Mouse (Mus musculus): Measurements from ENCODE around the gene Hsd3b1. TPM values are rescaled to one million over a fixed set of nuclear protein-coding genes. Genes with fewer than 3 reads are reported as not detected.

Gene Hsd3b1
- 22.8 and 43.8 TPM in 2 replicates for polyA plus RNA-seq (2015; fragmentation: Nextera tagmentation; extraction: Ambion mirVana)

GRCm38 (mm10) chr3:98859576-98859975 lies at the start of gene Hsd3b1:
Hsd3b1 (minus strand) TSS chr3:98859794.
- 87% methylated on average over 3 of the region's 3 CpGs for WGBS
- Histone ChIP-seq H3K27ac (ENCODE audit: low read length) (no peak within 1 kb of the TSS), H3K27me3 (ENCODE audit: insufficient read depth, low read length) (no peaks in the 10 kb centered on the region), H3K9me3 (ENCODE audit: low read length) (no peaks in the 10 kb centered on the region), H3K4me3 (ENCODE audit: low read length) (no peak within 1 kb of the TSS), H3K36me3 (ENCODE audit: insufficient read depth, low read length) (no peaks in the 10 kb centered on the region), H3K4me2 (replicated peaks; ENCODE audit: low read depth, low read length) (no peak within 1 kb of the TSS), H3K4me1 (ENCODE audit: insufficient read depth, low read length) (no peaks in the 10 kb centered on the region), H3K9ac (replicated peaks; ENCODE audit: low read length) (no peak within 1 kb of the TSS)
- no peak for ATAC-seq (ENCODE audit: low FRiP score, low TSS enrichment)

DNA sequence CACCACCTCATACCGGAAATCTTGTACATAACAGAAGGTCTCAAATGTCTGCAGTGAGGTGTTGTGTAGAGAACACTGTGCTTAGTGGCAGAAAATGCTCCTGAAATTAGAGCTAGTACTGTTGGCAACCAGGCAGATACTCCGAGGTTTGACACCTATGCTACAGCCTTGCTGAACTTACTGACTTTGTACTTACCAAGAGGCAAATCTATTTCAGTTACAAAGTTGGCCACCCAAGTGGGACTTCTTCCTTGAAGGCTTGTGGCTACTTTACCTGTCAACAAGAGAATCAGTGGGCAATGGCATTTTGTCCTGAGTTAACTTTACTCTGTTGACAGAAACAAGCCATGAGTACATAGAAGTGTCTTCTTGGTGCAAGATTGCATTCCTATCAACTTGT lies 38.0 kb upstream of the Hsd3b1 start:
- H3K36me3 ChIP-seq (ENCODE audit: insufficient read depth, low read length) = no peaks in the 10 kb centered on the region
- H3K27me3 ChIP-seq (ENCODE audit: insufficient read depth, low read length) = no peaks in the 10 kb centered on the region
- H3K9me3 ChIP-seq (ENCODE audit: low read length) = no peaks in the 10 kb centered on the region
- no peak overlapping the region for H3K9ac ChIP-seq (replicated peaks; ENCODE audit: low read length)
- ATAC-seq (ENCODE audit: low FRiP score, low TSS enrichment) = no peak
- no peak overlapping the region for H3K4me3 ChIP-seq (ENCODE audit: low read length)
- H3K4me2 ChIP-seq (replicated peaks; ENCODE audit: low read depth, low read length) = no peak overlapping the region
- no peak overlapping the region for H3K27ac ChIP-seq (ENCODE audit: low read length)
- WGBS = 80% methylated on average over 2 of the region's 2 CpGs
- H3K4me1 ChIP-seq (ENCODE audit: insufficient read depth, low read length) = peaks cover 7% of the 10 kb centered on the region; the same call in 1 of the 2 replicates

GRCm38 (mm10) chr3:98895071-98895601 lies 35.5 kb upstream of the Hsd3b1 start:
- peaks cover 7% of the 10 kb centered on the region; the same call in 1 of the 2 replicates for H3K4me1 ChIP-seq (ENCODE audit: insufficient read depth, low read length)
- no peaks in the 10 kb centered on the region for H3K36me3 ChIP-seq (ENCODE audit: insufficient read depth, low read length)
- no peak overlapping the region for H3K4me3 ChIP-seq (ENCODE audit: low read length)
- WGBS = 40% methylated on average over 10 of the region's 10 CpGs
- H3K9me3 ChIP-seq (ENCODE audit: low read length) = no peaks in the 10 kb centered on the region
- peak overlapping the region; percentile 53 for H3K27ac ChIP-seq (ENCODE audit: low read length)
- no peaks in the 10 kb centered on the region for H3K27me3 ChIP-seq (ENCODE audit: insufficient read depth, low read length)
- no peak overlapping the region; the same call in 1 of the 2 replicates for H3K9ac ChIP-seq (replicated peaks; ENCODE audit: low read length)
- peak; percentile 69 for ATAC-seq (ENCODE audit: low FRiP score, low TSS enrichment)
- 0 out of 2 replicates have a peak overlapping the region, but pooled peaks have one; percentile 16 for H3K4me2 ChIP-seq (replicated peaks; ENCODE audit: low read depth, low read length)

GRCm38 (mm10) chr3:98893057-98893772 lies 33.6 kb upstream of the Hsd3b1 start, which contains the start of gene Hao2:
Hao2 (minus strand) TSS chr3:98893239.
- H3K36me3 ChIP-seq (ENCODE audit: insufficient read depth, low read length) = no peaks in the 10 kb centered on the region
- H3K4me1 ChIP-seq (ENCODE audit: insufficient read depth, low read length) = peaks cover 7% of the 10 kb centered on the region; the same call in 1 of the 2 replicates
- H3K27me3 ChIP-seq (ENCODE audit: insufficient read depth, low read length) = no peaks in the 10 kb centered on the region
- no peaks in the 10 kb centered on the region for H3K9me3 ChIP-seq (ENCODE audit: low read length)
- 0 out of 2 replicates have a peak within 1 kb of the TSS, but pooled peaks have one; percentile 2 for H3K4me3 ChIP-seq (ENCODE audit: low read length)
- WGBS = 52% methylated on average over 3 of the region's 3 CpGs
- peak; percentile 80 for ATAC-seq (ENCODE audit: low FRiP score, low TSS enrichment)
- H3K9ac ChIP-seq (replicated peaks; ENCODE audit: low read length) = no peak within 1 kb of the TSS
- H3K27ac ChIP-seq (ENCODE audit: low read length) = peak within 1 kb of the TSS; percentile 90
- peak within 1 kb of the TSS; percentile 14; the same call in 1 of the 2 replicates for H3K4me2 ChIP-seq (replicated peaks; ENCODE audit: low read depth, low read length)

- Histone ChIP-seq H3K36me3 (ENCODE audit: insufficient read depth, low read length) (no peaks in the 10 kb centered on the region), H3K27ac (ENCODE audit: low read length) (no peak overlapping the region), H3K4me2 (replicated peaks; ENCODE audit: low read depth, low read length) (no peak overlapping the region), H3K9ac (replicated peaks; ENCODE audit: low read length) (no peak overlapping the region), H3K4me3 (ENCODE audit: low read length) (no peak overlapping the region), H3K4me1 (ENCODE audit: insufficient read depth, low read length) (peaks cover 7% of the 10 kb centered on the region; the same call in 1 of the 2 replicates), H3K9me3 (ENCODE audit: low read length) (no peaks in the 10 kb centered on the region), H3K27me3 (ENCODE audit: insufficient read depth, low read length) (no peaks in the 10 kb centered on the region)
- no peak for ATAC-seq (ENCODE audit: low FRiP score, low TSS enrichment)
- 90% methylated on average over 4 of the region's 4 CpGs for WGBS
Observed at GRCm38 (mm10) chr3:98890430-98890829, 30.8 kb upstream of the Hsd3b1 start.

DNA sequence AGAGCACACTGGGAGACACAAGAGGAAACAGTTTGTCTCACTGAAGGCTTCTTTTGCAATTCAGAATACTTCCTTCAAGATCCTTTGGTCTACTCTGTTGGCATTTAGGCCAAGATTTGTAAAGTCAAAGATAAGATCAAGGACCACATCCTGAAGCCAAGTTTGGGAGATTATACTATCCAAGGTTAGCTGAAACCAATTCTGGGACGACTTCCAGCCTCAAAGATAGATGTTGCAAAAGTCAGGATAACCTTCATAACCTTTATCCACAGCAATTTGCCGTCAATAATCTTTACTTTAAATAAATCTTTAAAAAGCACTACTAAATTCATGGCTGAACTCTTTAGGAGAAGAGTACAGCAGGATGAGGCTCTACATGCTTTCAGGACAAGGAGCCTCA lies 28.6 kb upstream of the Hsd3b1 start:
- ATAC-seq (ENCODE audit: low FRiP score, low TSS enrichment) = no peak
- Histone ChIP-seq H3K27me3 (ENCODE audit: insufficient read depth, low read length) (no peaks in the 10 kb centered on the region), H3K9me3 (ENCODE audit: low read length) (no peaks in the 10 kb centered on the region), H3K9ac (replicated peaks; ENCODE audit: low read length) (no peak overlapping the region), H3K4me2 (replicated peaks; ENCODE audit: low read depth, low read length) (no peak overlapping the region), H3K36me3 (ENCODE audit: insufficient read depth, low read length) (no peaks in the 10 kb centered on the region), H3K4me3 (ENCODE audit: low read length) (no peak overlapping the region), H3K27ac (ENCODE audit: low read length) (no peak overlapping the region), H3K4me1 (ENCODE audit: insufficient read depth, low read length) (no peaks in the 10 kb centered on the region)
- WGBS = 68% methylated on average over 2 of the region's 2 CpGs

DNA sequence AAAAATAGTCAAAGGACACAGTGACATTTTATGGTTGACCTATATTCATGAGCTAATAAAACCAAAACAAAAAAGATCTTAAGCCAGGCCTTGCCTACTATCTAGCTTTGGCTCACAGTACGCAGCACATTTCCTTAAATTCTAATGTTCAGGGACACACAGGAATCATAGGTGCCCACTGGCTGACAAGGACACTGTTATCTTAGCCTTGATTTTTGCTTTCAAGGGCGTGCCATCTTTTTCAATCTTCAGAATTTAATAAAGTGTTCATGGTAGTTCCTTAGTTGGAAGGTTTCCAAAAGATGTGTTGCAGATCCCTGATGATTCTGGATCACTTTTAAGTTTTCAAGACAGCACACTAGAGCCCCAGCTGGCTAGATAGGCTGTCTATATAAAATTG lies 21.2 kb upstream of the Hsd3b1 start:
- 79% methylated on average over 2 of the region's 2 CpGs for WGBS
- H3K9ac ChIP-seq (replicated peaks; ENCODE audit: low read length) = no peak overlapping the region
- no peak for ATAC-seq (ENCODE audit: low FRiP score, low TSS enrichment)
- H3K27me3 ChIP-seq (ENCODE audit: insufficient read depth, low read length) = no peaks in the 10 kb centered on the region
- no peak overlapping the region for H3K4me2 ChIP-seq (replicated peaks; ENCODE audit: low read depth, low read length)
- no peaks in the 10 kb centered on the region for H3K4me1 ChIP-seq (ENCODE audit: insufficient read depth, low read length)
- H3K27ac ChIP-seq (ENCODE audit: low read length) = no peak overlapping the region
- H3K4me3 ChIP-seq (ENCODE audit: low read length) = no peak overlapping the region
- H3K9me3 ChIP-seq (ENCODE audit: low read length) = no peaks in the 10 kb centered on the region
- no peaks in the 10 kb centered on the region for H3K36me3 ChIP-seq (ENCODE audit: insufficient read depth, low read length)

DNA sequence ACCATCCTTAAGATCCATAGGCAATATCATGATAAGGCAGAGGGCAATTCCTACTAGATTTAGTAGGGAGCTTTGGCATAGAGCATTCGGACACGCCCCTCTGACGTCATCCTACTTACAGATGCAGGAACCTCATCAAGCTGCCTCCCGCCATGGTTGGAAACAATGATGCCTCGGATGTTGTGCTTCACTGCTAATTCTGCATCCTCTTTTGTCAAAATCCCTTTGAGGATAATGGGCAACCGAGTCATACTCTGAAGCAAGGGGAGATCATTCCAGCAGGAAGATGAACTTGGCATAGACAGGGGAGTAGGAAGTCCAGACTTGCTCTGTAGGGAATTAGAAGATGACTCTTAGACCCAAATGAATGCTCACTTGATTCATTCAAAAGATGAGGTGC lies 20.6 kb upstream of the Hsd3b1 start:
- no peak for ATAC-seq (ENCODE audit: low FRiP score, low TSS enrichment)
- 78% methylated on average over 6 of the region's 6 CpGs for WGBS
- H3K4me1 ChIP-seq (ENCODE audit: insufficient read depth, low read length) = no peaks in the 10 kb centered on the region
- no peak overlapping the region for H3K4me3 ChIP-seq (ENCODE audit: low read length)
- no peaks in the 10 kb centered on the region for H3K36me3 ChIP-seq (ENCODE audit: insufficient read depth, low read length)
- H3K4me2 ChIP-seq (replicated peaks; ENCODE audit: low read depth, low read length) = no peak overlapping the region
- H3K9me3 ChIP-seq (ENCODE audit: low read length) = no peaks in the 10 kb centered on the region
- no peak overlapping the region for H3K9ac ChIP-seq (replicated peaks; ENCODE audit: low read length)
- H3K27ac ChIP-seq (ENCODE audit: low read length) = no peak overlapping the region
- no peaks in the 10 kb centered on the region for H3K27me3 ChIP-seq (ENCODE audit: insufficient read depth, low read length)

DNA sequence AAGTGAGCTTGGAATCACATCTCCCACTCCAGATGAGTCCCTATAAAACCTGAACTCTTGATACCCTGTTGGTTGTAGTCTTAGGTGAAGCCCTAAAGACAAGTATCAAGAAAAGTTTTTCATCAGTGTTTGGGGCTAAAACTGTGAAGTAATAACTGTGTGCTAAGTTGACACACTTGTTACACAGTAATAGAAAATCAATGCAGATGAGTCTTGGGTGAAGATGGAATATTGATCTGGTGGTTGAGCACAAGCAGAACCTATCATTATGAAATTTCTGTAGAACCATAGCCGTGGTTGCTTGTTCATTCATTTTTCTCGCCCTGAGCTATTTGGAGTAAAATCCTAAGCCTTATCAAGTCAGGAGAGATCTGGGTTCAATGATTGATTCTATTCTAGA lies 8.6 kb upstream of the Hsd3b1 start:
- no peaks in the 10 kb centered on the region for H3K27me3 ChIP-seq (ENCODE audit: insufficient read depth, low read length)
- H3K9me3 ChIP-seq (ENCODE audit: low read length) = no peaks in the 10 kb centered on the region
- 82% methylated on average over 2 of the region's 2 CpGs for WGBS
- no peak overlapping the region for H3K4me3 ChIP-seq (ENCODE audit: low read length)
- ATAC-seq (ENCODE audit: low FRiP score, low TSS enrichment) = no peak
- H3K9ac ChIP-seq (replicated peaks; ENCODE audit: low read length) = no peak overlapping the region
- no peaks in the 10 kb centered on the region for H3K4me1 ChIP-seq (ENCODE audit: insufficient read depth, low read length)
- no peak overlapping the region for H3K27ac ChIP-seq (ENCODE audit: low read length)
- H3K4me2 ChIP-seq (replicated peaks; ENCODE audit: low read depth, low read length) = no peak overlapping the region
- no peaks in the 10 kb centered on the region for H3K36me3 ChIP-seq (ENCODE audit: insufficient read depth, low read length)

DNA sequence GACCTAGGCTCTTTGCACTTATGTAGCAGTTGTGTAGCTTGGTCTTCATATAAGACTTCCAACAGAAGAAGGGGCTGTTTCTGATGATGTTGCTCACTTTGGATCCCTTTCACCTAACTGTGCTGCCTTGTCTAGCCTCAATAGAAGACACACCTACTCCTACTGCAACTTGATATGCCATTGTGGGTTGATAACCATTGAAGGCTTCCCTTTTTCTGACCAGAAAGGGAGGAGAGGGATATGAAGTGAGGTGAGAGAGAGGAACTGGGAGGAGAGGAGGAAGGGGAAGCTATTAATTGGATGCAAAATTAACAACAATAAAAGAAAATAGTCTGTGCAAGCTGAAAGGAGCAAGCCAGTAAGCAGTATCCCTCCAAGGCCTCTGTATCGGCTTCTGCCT lies 3.2 kb upstream of the Hsd3b1 start:
- no peak overlapping the region for H3K27ac ChIP-seq (ENCODE audit: low read length)
- no peak overlapping the region for H3K9ac ChIP-seq (replicated peaks; ENCODE audit: low read length)
- no peaks in the 10 kb centered on the region for H3K36me3 ChIP-seq (ENCODE audit: insufficient read depth, low read length)
- no peak overlapping the region for H3K4me2 ChIP-seq (replicated peaks; ENCODE audit: low read depth, low read length)
- H3K9me3 ChIP-seq (ENCODE audit: low read length) = no peaks in the 10 kb centered on the region
- no peak overlapping the region for H3K4me3 ChIP-seq (ENCODE audit: low read length)
- 100% methylated on average over 1 of the region's 1 CpGs for WGBS
- ATAC-seq (ENCODE audit: low FRiP score, low TSS enrichment) = no peak
- H3K4me1 ChIP-seq (ENCODE audit: insufficient read depth, low read length) = no peaks in the 10 kb centered on the region
- no peaks in the 10 kb centered on the region for H3K27me3 ChIP-seq (ENCODE audit: insufficient read depth, low read length)

Measured in kidney, embryonic 16.5 days (tissue).